Mouse (Mus musculus): ENCODE measurements at regions not wholly inside any gene's neighbourhood (a gene's known extent, or its start where the extent isn't known, plus 50 kb on each side); places are given as distances from the start of the nearest gene placed in this dataset.

DNA sequence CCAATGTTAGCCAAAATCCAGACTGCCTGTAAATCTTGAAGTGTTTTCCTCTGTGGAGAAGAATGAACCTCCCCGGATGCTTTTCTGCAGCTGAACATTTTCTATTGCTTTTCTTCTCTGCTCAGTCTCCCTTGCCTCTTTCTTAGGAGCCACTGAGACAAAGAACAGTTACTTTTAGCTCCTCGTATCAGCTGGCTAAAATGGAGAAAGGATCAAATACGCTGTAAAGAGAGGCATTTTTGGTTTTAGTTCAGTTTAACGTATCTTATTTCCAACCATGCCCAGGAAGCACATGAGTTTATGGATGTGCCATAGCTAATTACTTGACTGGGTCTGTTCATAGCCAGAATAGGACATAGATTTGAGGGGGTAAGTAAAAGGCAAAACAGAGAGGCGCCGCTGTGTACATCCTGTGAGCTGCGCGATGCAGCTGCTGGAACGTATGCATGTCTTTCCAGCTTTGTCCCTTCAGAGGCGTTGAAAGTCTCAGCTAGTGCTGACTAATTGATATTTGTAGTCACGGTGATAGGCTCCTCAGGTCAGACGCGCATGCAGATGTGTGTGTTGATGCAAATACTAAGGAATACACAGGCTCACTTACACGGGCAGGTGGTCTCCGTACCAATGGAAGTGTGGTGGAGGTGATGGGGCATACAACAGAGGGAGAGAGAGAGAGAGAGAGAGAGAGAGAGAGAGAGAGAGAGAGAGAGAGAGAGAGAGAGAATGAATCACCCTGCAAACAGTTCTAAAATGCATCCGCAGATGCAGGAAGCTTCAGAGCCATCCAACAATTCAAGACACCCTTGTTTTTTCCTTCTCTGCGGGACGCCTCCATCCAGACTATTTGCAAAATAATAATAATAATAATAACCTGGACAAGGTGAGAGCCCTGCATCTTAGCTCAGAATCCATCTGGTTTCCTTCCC is 216.5 kb upstream of the Ubash3b start:
- Histone ChIP-seq H3K4me3 (peak overlapping the region; percentile 45), H3K4me2 (peak overlapping the region; percentile 76), H3K27ac (peak overlapping the region; percentile 100), H3K4me1 (replicated peaks) (peaks cover 68% of the 10 kb centered on the region), H3K36me3 (no peaks in the 10 kb centered on the region), H3K9me3 (no peaks in the 10 kb centered on the region), H3K27me3 (no peaks in the 10 kb centered on the region), H3K9ac (peak overlapping the region; percentile 90)
- WGBS = 10% methylated on average over 18 of the region's 18 CpGs
- peak; percentile 75 for ATAC-seq (ENCODE audit: low FRiP score)

DNA sequence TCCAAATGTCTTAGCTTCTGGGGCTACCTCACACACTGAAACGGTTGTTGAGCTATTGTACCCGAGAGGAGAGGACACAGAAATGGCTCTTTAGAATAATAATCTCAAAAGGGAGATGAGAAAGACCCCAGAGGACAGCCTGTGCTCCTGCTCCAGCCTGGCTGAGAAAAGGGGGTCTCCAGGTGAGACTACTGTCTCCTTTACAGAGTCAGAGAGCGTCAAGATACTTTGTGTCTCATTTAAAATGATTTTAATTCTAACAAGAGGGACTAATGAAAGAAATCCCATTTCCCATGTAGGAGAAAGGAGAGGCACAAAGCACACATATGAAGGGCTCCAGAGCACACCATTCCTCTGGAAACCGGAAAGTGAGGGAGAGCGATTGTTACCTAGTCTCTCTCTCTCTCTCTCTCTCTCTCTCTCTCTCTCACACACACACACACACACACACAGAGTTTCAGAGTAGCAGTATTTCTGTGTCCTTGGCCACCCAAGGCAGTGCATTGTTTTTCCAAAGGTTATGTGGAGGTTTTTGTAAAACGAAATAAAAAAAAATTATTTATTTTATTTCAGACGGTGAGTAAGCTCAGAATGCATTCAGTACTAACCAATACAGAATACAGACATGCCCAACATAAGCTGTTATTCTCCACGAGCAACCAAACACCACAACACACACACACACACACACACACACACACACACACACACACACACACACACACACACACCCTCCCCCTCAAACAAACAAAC is 215.6 kb upstream of the Ubash3b start:
- Histone ChIP-seq H3K9me3 (no peaks in the 10 kb centered on the region), H3K36me3 (no peaks in the 10 kb centered on the region), H3K4me3 (peak overlapping the region; percentile 45), H3K4me2 (peak overlapping the region; percentile 76), H3K27ac (peak overlapping the region; percentile 100), H3K4me1 (replicated peaks) (peaks cover 59% of the 10 kb centered on the region), H3K27me3 (no peaks in the 10 kb centered on the region), H3K9ac (peak overlapping the region; percentile 90)
- 0 out of 2 replicates have a peak, but pooled peaks have one; percentile 37 for ATAC-seq (ENCODE audit: low FRiP score)
- WGBS = 7% methylated on average over 8 of the region's 8 CpGs

DNA sequence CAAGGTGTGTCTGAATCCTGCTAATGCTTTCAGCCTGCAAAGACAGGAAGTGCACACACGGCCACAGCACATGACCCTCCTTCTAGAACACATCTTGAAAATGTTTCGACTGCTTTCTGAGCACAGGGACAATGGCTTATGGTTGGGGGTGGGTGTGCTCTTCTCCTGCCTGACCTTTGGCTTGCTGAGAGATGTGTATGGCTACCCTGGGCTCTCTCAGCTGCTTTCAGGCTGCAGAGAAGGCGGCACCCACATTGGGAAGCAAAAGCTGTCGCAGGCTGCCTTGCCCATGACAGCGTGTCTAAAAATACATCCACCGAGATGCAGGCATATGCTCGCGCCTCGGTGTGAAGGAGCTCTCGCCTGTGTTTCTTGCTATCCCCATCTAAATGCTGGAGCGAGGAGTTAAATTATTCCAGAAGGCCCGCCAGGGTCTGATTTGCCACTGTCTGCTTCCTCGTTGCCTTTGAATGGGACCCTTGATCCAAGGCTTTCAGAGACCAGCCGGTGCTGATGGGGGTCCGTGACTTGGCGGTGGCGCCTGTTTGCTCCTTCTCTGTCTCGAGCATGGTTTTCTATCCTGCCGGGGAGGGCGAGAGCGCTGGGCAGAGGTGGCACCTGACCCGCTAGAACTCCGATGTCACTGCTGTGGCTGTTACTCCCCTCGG is 214.6 kb upstream of the Ubash3b start:
- Histone ChIP-seq H3K4me2 (peak overlapping the region; percentile 76), H3K36me3 (no peaks in the 10 kb centered on the region), H3K9me3 (no peaks in the 10 kb centered on the region), H3K9ac (peak overlapping the region; percentile 90), H3K4me3 (peak overlapping the region; percentile 45), H3K4me1 (replicated peaks) (peaks cover 49% of the 10 kb centered on the region), H3K27me3 (no peaks in the 10 kb centered on the region), H3K27ac (peak overlapping the region; percentile 100)
- under 1% methylated on average over 24 of the region's 24 CpGs for WGBS
- peak; percentile 55 for ATAC-seq (ENCODE audit: low FRiP score)

DNA sequence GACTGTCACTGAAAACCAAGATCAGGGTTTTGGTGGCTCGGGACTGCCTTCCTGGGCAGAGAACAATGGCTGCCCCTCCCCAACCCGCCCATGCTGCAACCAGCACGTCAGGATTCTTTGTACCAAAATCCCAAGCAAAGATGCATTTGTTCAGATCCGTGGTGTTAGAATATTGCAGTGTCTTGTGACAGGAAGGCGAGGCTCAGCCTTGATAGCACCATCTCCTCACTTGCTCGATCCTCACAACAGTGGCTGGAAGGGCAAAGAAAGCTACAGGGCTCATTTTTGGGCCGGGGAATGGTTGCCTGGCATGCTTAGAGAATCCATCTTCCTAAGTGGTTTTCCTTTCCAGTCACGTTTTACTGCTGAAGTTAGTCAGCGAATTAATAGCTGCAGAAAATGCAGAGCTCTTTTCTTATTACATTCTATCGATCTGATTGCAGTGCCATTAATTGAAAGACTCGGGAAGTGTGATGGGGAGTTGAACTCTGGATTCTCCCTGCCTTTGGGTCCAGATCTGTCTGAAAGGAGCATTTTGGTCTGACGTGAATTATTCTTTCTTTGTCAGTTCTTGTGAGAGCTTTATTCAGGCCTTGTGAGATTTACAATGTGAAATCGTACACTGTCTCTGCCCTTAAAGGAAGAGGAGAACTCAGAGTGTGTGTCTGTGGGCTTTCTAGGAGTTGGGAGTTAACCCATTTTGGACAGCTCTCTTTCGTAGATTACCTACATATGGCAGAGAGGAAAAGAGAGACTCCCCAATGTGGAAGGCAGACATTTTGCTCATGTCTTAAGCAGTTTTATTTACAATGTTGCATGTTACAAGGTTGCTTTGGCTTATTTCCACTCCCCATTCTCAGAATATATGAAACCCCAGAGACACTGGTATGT is 213.3 kb upstream of the Ubash3b start:
- peak overlapping the region; percentile 100 for H3K27ac ChIP-seq
- no peaks in the 10 kb centered on the region for H3K9me3 ChIP-seq
- peak overlapping the region; percentile 64 for H3K9ac ChIP-seq
- H3K4me3 ChIP-seq = no peak overlapping the region
- WGBS = 12% methylated on average over 14 of the region's 14 CpGs
- H3K4me1 ChIP-seq (replicated peaks) = peaks cover 44% of the 10 kb centered on the region
- peak overlapping the region; percentile 37 for H3K4me2 ChIP-seq
- no peaks in the 10 kb centered on the region for H3K27me3 ChIP-seq
- ATAC-seq (ENCODE audit: low FRiP score) = no peak
- H3K36me3 ChIP-seq = no peaks in the 10 kb centered on the region

DNA sequence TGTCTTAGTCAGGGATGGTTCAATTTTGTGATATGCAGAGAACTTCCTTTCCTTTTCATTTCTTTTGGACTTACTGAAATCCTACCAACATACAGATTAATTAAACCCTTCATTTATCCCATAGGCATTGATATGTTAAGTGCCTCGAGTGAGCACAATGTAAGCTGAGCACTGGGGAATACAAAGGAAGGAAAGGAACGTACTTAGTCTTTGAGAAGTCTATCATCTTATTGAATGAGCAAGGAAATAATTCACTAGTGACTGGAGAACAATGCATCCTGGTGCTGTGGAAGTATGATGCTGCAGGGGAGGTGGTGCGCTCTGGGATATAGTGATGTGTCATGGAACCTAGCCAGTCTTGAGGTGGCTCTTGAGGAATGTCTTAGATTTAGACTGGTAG is 204.9 kb upstream of the Ubash3b start:
- no peaks in the 10 kb centered on the region for H3K9me3 ChIP-seq
- H3K4me2 ChIP-seq = no peak overlapping the region
- H3K27me3 ChIP-seq = no peaks in the 10 kb centered on the region
- no peak for ATAC-seq (ENCODE audit: low FRiP score)
- no peak overlapping the region for H3K4me3 ChIP-seq
- WGBS = 20% methylated on average over 3 of the region's 3 CpGs
- H3K4me1 ChIP-seq (replicated peaks) = peaks cover 34% of the 10 kb centered on the region
- no peak overlapping the region; the same call in 1 of the 2 replicates for H3K27ac ChIP-seq
- H3K9ac ChIP-seq = no peak overlapping the region
- H3K36me3 ChIP-seq = no peaks in the 10 kb centered on the region

DNA sequence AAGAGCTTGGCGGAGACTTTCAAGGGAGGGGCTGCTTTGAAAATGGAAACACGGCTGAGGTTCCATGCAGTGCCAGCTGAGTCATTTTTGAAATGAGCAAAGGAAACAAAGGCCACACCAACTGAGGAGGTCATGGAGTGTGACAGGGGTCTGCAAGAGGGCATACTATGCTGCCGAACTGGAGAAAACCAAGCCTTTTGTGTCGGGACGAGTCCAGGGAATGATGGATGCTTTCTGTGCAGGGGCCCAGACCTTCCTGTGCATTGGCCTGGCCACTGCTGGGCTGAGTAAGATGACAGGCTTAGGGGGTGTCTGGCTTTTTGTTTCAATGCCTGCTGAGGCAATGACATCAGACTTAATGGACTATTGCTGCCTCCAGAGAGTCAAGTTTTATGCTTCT is 203.8 kb upstream of the Ubash3b start:
- no peaks in the 10 kb centered on the region for H3K36me3 ChIP-seq
- no peaks in the 10 kb centered on the region for H3K27me3 ChIP-seq
- 6% methylated on average over 5 of the region's 5 CpGs for WGBS
- peak overlapping the region; percentile 43; the same call in 1 of the 2 replicates for H3K9ac ChIP-seq
- 0 out of 2 replicates have a peak, but pooled peaks have one; percentile 53 for ATAC-seq (ENCODE audit: low FRiP score)
- H3K4me3 ChIP-seq = no peak overlapping the region
- H3K4me2 ChIP-seq = peak overlapping the region; percentile 6; the same call in 1 of the 2 replicates
- H3K9me3 ChIP-seq = no peaks in the 10 kb centered on the region
- H3K27ac ChIP-seq = peak overlapping the region; percentile 74
- H3K4me1 ChIP-seq (replicated peaks) = peaks cover 36% of the 10 kb centered on the region

DNA sequence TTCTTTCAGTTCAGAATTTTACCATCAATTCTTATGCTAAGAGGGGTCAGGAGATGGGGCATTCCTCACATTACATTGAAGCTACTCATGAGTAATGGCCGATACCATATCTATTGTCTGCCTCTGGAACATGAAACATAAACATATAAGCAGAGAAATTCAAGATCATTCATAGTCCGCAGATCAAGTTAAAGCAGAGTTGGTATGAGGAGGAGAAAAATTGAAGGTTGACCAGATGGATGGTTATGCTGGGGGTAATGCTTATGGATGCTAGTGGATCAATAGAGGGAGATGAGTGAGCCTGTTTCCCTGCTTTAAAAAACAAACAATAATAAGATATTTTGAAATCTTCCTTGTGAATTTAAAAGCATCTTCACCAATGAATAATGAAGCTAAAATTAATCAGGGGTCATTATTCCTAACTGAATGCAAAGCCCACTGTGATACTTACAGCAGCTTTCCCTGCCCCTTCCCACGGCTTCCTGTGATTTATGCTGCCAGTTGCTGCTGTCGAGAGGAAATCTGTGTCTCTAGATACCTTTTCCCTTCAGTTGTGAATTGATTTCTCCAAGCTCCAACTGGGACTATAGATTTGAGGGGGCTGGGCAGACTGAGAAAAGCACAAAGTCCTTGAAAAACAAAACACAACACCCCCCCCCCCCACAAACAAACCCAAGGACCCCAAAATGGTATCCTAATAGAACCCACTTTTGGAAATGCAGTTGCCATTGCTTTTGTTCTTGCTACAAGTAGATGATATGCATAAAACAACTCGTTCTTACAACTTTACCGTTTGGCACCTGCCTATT is 203.1 kb upstream of the Ubash3b start:
- Histone ChIP-seq H3K9ac (peak overlapping the region; percentile 43), H3K4me1 (replicated peaks) (peaks cover 38% of the 10 kb centered on the region), H3K36me3 (no peaks in the 10 kb centered on the region), H3K4me2 (peak overlapping the region; percentile 6; the same call in 1 of the 2 replicates), H3K27ac (peak overlapping the region; percentile 74), H3K4me3 (no peak overlapping the region), H3K27me3 (no peaks in the 10 kb centered on the region), H3K9me3 (no peaks in the 10 kb centered on the region)
- no peak for ATAC-seq (ENCODE audit: low FRiP score)
- WGBS = 13% methylated on average over 6 of the region's 6 CpGs

DNA sequence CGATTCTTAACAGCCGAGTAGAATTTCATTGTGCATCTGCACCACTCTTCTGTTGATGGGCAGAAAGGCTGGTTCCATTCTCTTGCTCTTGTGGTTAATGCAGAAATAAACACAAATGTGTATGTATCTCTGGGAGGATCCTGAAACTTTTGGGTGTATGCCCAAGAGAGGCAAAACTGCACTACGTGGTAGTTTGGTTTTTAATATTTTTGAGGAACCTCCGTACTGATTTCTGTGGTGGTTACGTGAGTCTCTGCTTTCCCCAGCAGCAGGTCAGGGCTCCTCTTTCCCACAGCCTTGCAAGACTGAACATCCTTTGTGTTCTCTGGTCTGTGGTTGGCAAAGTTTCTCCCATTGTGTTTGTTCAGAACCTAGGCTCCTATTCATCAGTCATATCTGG is 198.9 kb upstream of the Ubash3b start:
- Histone ChIP-seq H3K4me2 (no peak overlapping the region), H3K36me3 (no peaks in the 10 kb centered on the region), H3K9me3 (no peaks in the 10 kb centered on the region), H3K9ac (no peak overlapping the region), H3K27me3 (no peaks in the 10 kb centered on the region), H3K4me3 (no peak overlapping the region), H3K27ac (peak overlapping the region; percentile 27; the same call in 1 of the 2 replicates), H3K4me1 (replicated peaks) (peaks cover 25% of the 10 kb centered on the region)
- ATAC-seq (ENCODE audit: low FRiP score) = no peak
- 45% methylated on average over 5 of the region's 5 CpGs for WGBS

DNA sequence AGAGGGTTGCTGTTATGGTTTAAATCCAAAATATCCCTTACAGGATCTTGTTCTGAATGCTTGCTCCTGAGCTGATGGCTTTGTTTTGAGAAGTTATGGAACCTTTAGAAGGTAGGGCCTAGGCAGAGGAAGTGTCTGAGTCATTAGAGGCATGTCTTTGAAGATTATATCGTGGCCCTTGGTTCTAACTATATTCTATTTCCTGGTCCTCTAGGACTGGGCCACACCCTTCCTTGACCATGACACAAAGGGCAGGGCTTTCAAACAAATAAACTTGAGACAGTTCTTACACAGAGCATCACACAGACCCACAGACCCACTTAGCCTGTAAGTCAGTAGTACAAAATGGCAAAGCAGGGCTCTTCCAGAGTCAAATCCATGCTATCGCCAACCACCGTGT is 197.8 kb upstream of the Ubash3b start:
- 94% methylated on average over 3 of the region's 3 CpGs for WGBS
- no peaks in the 10 kb centered on the region for H3K9me3 ChIP-seq
- H3K36me3 ChIP-seq = no peaks in the 10 kb centered on the region

DNA sequence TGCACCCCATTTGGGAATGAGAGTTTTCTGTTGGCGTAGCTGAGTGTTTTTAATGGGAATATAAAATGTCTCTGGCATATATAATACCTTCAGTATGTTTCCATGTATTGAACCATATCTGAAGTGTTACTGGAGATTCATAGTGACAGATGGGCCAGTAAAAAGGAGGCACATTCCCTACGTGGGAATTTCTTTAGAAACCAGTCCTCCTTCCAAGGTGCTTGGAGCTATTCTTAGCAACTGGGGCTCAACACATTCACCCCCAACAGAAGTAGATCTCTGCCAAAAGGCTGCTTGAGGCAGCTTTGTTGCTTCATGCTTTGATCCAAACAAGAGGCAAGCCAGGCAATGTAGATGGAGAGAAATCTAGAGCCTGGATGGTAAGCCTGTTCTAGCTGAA is 183.8 kb upstream of the Ubash3b start:
- Histone ChIP-seq H3K4me1 (replicated peaks) (no peaks in the 10 kb centered on the region), H3K27ac (no peak overlapping the region), H3K4me3 (no peak overlapping the region), H3K4me2 (no peak overlapping the region), H3K36me3 (no peaks in the 10 kb centered on the region), H3K9me3 (no peaks in the 10 kb centered on the region), H3K9ac (no peak overlapping the region), H3K27me3 (no peaks in the 10 kb centered on the region)
- no peak for ATAC-seq (ENCODE audit: low FRiP score)
- 75% methylated on average over 2 of the region's 2 CpGs for WGBS

More for the DNA sequence above, 197.8 kb upstream of the Ubash3b start:
- H3K4me1 ChIP-seq (replicated peaks) = peaks cover 15% of the 10 kb centered on the region; the same call in 1 of the 2 replicates
- H3K4me2 ChIP-seq = no peak overlapping the region
- H3K4me3 ChIP-seq = no peak overlapping the region
- no peaks in the 10 kb centered on the region for H3K27me3 ChIP-seq
- no peak for ATAC-seq (ENCODE audit: low FRiP score)
- no peak overlapping the region for H3K9ac ChIP-seq
- no peak overlapping the region for H3K27ac ChIP-seq

DNA sequence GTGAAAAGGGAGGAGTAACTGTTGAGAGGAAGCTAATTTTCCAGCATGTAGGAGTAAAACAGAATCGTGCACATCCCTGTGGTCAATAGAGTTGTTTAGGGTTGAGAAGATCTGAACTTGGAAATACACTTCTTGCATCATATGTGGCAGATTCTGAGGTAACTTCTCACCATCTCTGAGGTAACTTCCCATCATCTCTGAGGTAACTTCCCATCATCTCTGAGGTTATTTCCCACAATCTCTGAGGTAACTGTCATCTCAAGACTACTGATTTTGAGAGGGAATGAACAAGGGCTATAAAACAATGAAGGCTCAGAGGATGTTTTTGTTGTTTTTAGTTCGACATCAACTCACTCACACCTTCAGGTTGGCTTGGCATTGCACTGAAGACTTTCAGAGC is 175.9 kb upstream of the Ubash3b start:
- H3K9ac ChIP-seq = no peak overlapping the region
- no peak for ATAC-seq (ENCODE audit: low FRiP score)
- no peak overlapping the region for H3K4me2 ChIP-seq
- no peaks in the 10 kb centered on the region for H3K36me3 ChIP-seq
- peaks cover 27% of the 10 kb centered on the region for H3K4me1 ChIP-seq (replicated peaks)
- no peaks in the 10 kb centered on the region for H3K9me3 ChIP-seq
- H3K27me3 ChIP-seq = no peaks in the 10 kb centered on the region
- no peak overlapping the region for H3K27ac ChIP-seq
- H3K4me3 ChIP-seq = no peak overlapping the region
- WGBS = 89% methylated on average over 2 of the region's 2 CpGs
